Mouse (Mus musculus) stomach, embryonic 16.5 days (tissue): Measurements from ENCODE around the gene Rrp8. TPM values are rescaled to one million over a fixed set of nuclear protein-coding genes. Genes with fewer than 3 reads are reported as not detected.
"Not testable (repeated sequence)": the region's sequence is repeated elsewhere in the genome, so short reads cannot be mapped to it uniquely, and the experiment has no call there.

ENCODE experiments used
- ATAC-seq: fragments of 200-750 bp; cut with Nextera tagmentation; 2 replicates; pipeline ENCODE4 v1.8.0; 2017; ENCODE audit warnings: moderate number of reproducible peaks, moderate TSS enrichment; ENCODE audit not compliant: insufficient read depth, low FRiP score
- H3K27ac ChIP-seq: fragments of 300-500 bp; sonication (generic); 2 replicates; pipeline ENCODE4 v1.5.1; 2014; ENCODE audit warnings: low read length
- H3K27me3 ChIP-seq: fragments of 300-500 bp; sonication (generic); 2 replicates; pipeline ENCODE4 v1.6.1; 2014; ENCODE audit warnings: low read length, control low read depth, mixed read lengths; ENCODE audit not compliant: control insufficient read depth, insufficient read depth
- H3K36me3 ChIP-seq: fragments of 300-500 bp; sonication (generic); 2 replicates; pipeline ENCODE4 v1.6.1; 2014; ENCODE audit warnings: low read length; ENCODE audit not compliant: control insufficient read depth, insufficient read depth
- H3K4me1 ChIP-seq: fragments of 300-500 bp; sonication (generic); 2 replicates; pipeline ENCODE4 v1.6.1; 2014; ENCODE audit warnings: low read length, control low read depth, mixed read lengths; ENCODE audit not compliant: control insufficient read depth, insufficient read depth
- H3K4me2 ChIP-seq: fragments of 300-500 bp; sonication (generic); 2 replicates; pipeline ENCODE4 v1.6.1; 2014; ENCODE audit warnings: low read depth, low read length, mixed read lengths
- H3K4me3 ChIP-seq: fragments of 300-500 bp; sonication (generic); replicated peaks from 2 replicates; pipeline ENCODE4 v1.5.1; 2014; ENCODE audit warnings: mild to moderate bottlenecking, low read length
- H3K9ac ChIP-seq: fragments of 300-500 bp; sonication (generic); 2 replicates; pipeline ENCODE4 v1.6.1; 2014; ENCODE audit warnings: low read length
- H3K9me3 ChIP-seq: fragments of 300-500 bp; sonication (generic); replicated peaks from 2 replicates; pipeline ENCODE4 v1.6.1; 2016; ENCODE audit warnings: low read length, control low read depth; ENCODE audit not compliant: control insufficient read depth
- WGBS: fragments of 180-500 bp; shearing (Covaris S2); extraction: QIAGEN DNeasy Blood & Tissue Kit; methylation state at CpG from one replicate; pipeline ENCODE4 v1.1.7; 2014; 5-methylcytosine and 5-hydroxymethylcytosine counted together
- polyA plus RNA-seq: library from polyadenylated mRNA; unstranded; fragments of >200 nt; fragmentation: Nextera tagmentation; extraction: Ambion mirVana; gene quantifications from 2 replicates; pipeline ENCODE4 v1.2.1, GENCODE M21; 2015

Rrp8 gene
- polyA plus RNA-seq, 1 experiment from 2014 or later, result 35.7 TPM

GRCm38 (mm10) chr7:105752716-105753115 is 15.5 kb upstream of the Rrp8 start:
- Histone ChIP-seq H3K4me3 (no peak overlapping the region), H3K9me3 (no peaks in the 10 kb centered on the region), H3K27ac (no peak overlapping the region), H3K27me3 (no peaks in the 10 kb centered on the region), H3K4me2 (no peak overlapping the region), H3K4me1 (peaks cover 9% of the 10 kb centered on the region), H3K9ac (no peak overlapping the region), H3K36me3 (no peaks in the 10 kb centered on the region; the same call in 1 of the 2 replicates)
- ATAC-seq, result no peak
- WGBS, result 89% methylated on average over 2 of the region's 2 CpGs

GRCm38 (mm10) chr7:105751491-105752433 is 14.6 kb upstream of the Rrp8 start, which contains the start of gene Tpp1:
TSS of gene Tpp1 (minus strand) at chr7:105752235.
- peaks cover 9% of the 10 kb centered on the region for H3K4me1 ChIP-seq
- H3K4me2 ChIP-seq, result peak within 1 kb of the TSS; percentile 73
- H3K9ac ChIP-seq, result peak within 1 kb of the TSS; percentile 83
- no peaks in the 10 kb centered on the region; the same call in 1 of the 2 replicates for H3K36me3 ChIP-seq
- H3K9me3 ChIP-seq, result no peaks in the 10 kb centered on the region
- H3K4me3 ChIP-seq, result peak within 1 kb of the TSS; percentile 70
- WGBS, result 17% methylated on average over 20 of the region's 20 CpGs
- peak; percentile 93 for ATAC-seq
- H3K27me3 ChIP-seq, result no peaks in the 10 kb centered on the region
- peak within 1 kb of the TSS; percentile 51; the same call in 1 of the 2 replicates for H3K27ac ChIP-seq

- H3K36me3 ChIP-seq, result no peaks in the 10 kb centered on the region; the same call in 1 of the 2 replicates
- H3K4me1 ChIP-seq, result peaks cover 18% of the 10 kb centered on the region
- H3K27me3 ChIP-seq, result no peaks in the 10 kb centered on the region
- no peak overlapping the region for H3K4me3 ChIP-seq
- H3K9me3 ChIP-seq, result no peaks in the 10 kb centered on the region
- H3K9ac ChIP-seq, result no peak overlapping the region
- no peak overlapping the region for H3K27ac ChIP-seq
- 76% methylated on average over 2 of the region's 2 CpGs for WGBS
- ATAC-seq, result no peak
- no peak overlapping the region for H3K4me2 ChIP-seq
Measured at GRCm38 (mm10) chr7:105747776-105748175, 10.6 kb upstream of the Rrp8 start.

GRCm38 (mm10) chr7:105743926-105744590 is 6.9 kb upstream of the Rrp8 start, which contains the start of gene Taf10:
TSS of gene Taf10 (minus strand) at chr7:105744361.
- ATAC-seq, result peak; percentile 96
- H3K9me3 ChIP-seq, result no peaks in the 10 kb centered on the region
- H3K4me2 ChIP-seq, result peak within 1 kb of the TSS; percentile 72
- no peaks in the 10 kb centered on the region for H3K27me3 ChIP-seq
- peak within 1 kb of the TSS; percentile 90 for H3K9ac ChIP-seq
- H3K4me1 ChIP-seq, result peaks cover 20% of the 10 kb centered on the region
- H3K27ac ChIP-seq, result peak within 1 kb of the TSS; percentile 84
- peaks cover 14% of the 10 kb centered on the region for H3K36me3 ChIP-seq
- H3K4me3 ChIP-seq, result peak within 1 kb of the TSS; percentile 73
- WGBS, result under 1% methylated on average over 54 of the region's 67 CpGs

- Histone ChIP-seq H3K4me3 (peak overlapping the region; percentile 73), H3K9ac (peak overlapping the region; percentile 90), H3K27ac (peak overlapping the region; percentile 84; the same call in 1 of the 2 replicates), H3K4me2 (peak overlapping the region; percentile 72), H3K4me1 (peaks cover 24% of the 10 kb centered on the region), H3K36me3 (peaks cover 14% of the 10 kb centered on the region)
- not testable (repeated sequence) for H3K9me3 ChIP-seq, H3K27me3 ChIP-seq
- 31% methylated on average over 20 of the region's 20 CpGs for WGBS
- ATAC-seq, result peak; percentile 1; the same call in 1 of the 2 replicates
Measured at GRCm38 (mm10) chr7:105743246-105743925, 6.2 kb upstream of the Rrp8 start.

- ATAC-seq, H3K9ac ChIP-seq, H3K27ac ChIP-seq, H3K27me3 ChIP-seq, H3K9me3 ChIP-seq: not testable (repeated sequence)
- peaks cover 27% of the 10 kb centered on the region for H3K4me1 ChIP-seq
- H3K4me3 ChIP-seq, result peak overlapping the region; percentile 73
- H3K4me2 ChIP-seq, result peak overlapping the region; percentile 72; the same call in 1 of the 2 replicates
- WGBS, result 83% methylated on average over 7 of the region's 7 CpGs
- peaks cover 14% of the 10 kb centered on the region for H3K36me3 ChIP-seq
Measured at GRCm38 (mm10) chr7:105742539-105743215, 5.5 kb upstream of the Rrp8 start.

GRCm38 (mm10) chr7:105741978-105742377 is 4.8 kb upstream of the Rrp8 start:
- no peak for ATAC-seq
- WGBS, result 89% methylated on average over 9 of the region's 9 CpGs
- no peak overlapping the region for H3K27ac ChIP-seq

GRCm38 (mm10) chr7:105740851-105741250 is 3.7 kb upstream of the Rrp8 start:
- H3K27me3 ChIP-seq, result no peaks in the 10 kb centered on the region
- WGBS, result 71% methylated on average over 6 of the region's 6 CpGs
- peaks cover 14% of the 10 kb centered on the region for H3K36me3 ChIP-seq
- H3K4me1 ChIP-seq, result peaks cover 27% of the 10 kb centered on the region
- no peak for ATAC-seq
- no peak overlapping the region for H3K9ac ChIP-seq
- H3K27ac ChIP-seq, result no peak overlapping the region
- no peaks in the 10 kb centered on the region for H3K9me3 ChIP-seq
- no peak overlapping the region for H3K4me2 ChIP-seq
- H3K4me3 ChIP-seq, result no peak overlapping the region

More at GRCm38 (mm10) chr7:105741978-105742377, 4.8 kb upstream of the Rrp8 start:
- no peak overlapping the region for H3K4me2 ChIP-seq
- H3K4me1 ChIP-seq, result peaks cover 27% of the 10 kb centered on the region
- no peaks in the 10 kb centered on the region for H3K9me3 ChIP-seq
- H3K4me3 ChIP-seq, result no peak overlapping the region
- no peak overlapping the region for H3K9ac ChIP-seq
- H3K36me3 ChIP-seq, result peaks cover 14% of the 10 kb centered on the region
- H3K27me3 ChIP-seq, result no peaks in the 10 kb centered on the region
